Mouse (Mus musculus): Measurements from ENCODE around the gene Muc5ac.
A peak's percentile ranks its signal among the peaks of the same experiment; 100 is the strongest.

Muc5ac gene

GRCm38 (mm10) chr7:141835941-141836340, 47.2 kb downstream of the Muc5ac start:
- no peak for DNase-seq (ENCODE audit: low spot score)

DNA sequence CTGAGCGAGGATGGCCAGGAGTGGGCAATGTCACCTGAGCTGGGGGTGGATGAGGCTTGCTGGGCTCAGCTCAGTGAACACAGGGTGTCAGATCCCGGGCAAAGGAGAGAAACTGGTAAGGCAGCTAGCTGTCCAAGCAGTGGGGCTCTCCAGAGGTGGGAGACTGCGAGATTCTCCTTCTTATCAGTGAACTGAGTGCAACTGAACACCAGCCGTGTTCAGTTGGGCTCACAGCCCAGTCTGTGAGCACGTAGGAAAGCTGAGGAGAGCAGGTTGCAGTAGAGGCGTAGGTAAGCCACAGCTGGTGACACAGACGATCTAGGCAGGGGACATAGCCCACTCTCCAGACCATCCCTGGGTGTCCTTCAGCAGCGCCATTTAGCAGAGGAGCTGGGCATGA, 47.7 kb downstream of the Muc5ac start:
- no peak for DNase-seq (ENCODE audit: low spot score)

- DNase-seq (ENCODE audit: low spot score) = peak; percentile 20
Observed at GRCm38 (mm10) chr7:141838779-141839178, 50.0 kb downstream of the Muc5ac start, which contains the start of gene Muc5b. Gene Muc5b (plus strand): TSS chr7:141839070.

GRCm38 (mm10) chr7:141840354-141840753, 51.6 kb downstream of the Muc5ac start:
- DNase-seq (ENCODE audit: low spot score) = no peak

GRCm38 (mm10) chr7:141861046-141861445, 72.3 kb downstream of the Muc5ac start:
- no peak for DNase-seq (ENCODE audit: low spot score)

Measured in adipocyte (in vitro differentiated cells).